Mouse (Mus musculus) liver, embryonic 14.5 days (tissue): Measurements from ENCODE around the gene Mlh3. TPM values are rescaled to one million over a fixed set of nuclear protein-coding genes. Genes with fewer than 3 reads are reported as not detected.

Experiments
- ATAC-seq: fragments of 200-750 bp; cut with Nextera tagmentation; 2 replicates; pipeline ENCODE4 v1.8.0; 2017; ENCODE audit warnings: moderate number of reproducible peaks, mild to moderate bottlenecking, moderate library complexity; ENCODE audit not compliant: insufficient read depth
- DNase-seq, 3 experiments: peaks; one replicate each; pipeline ENCODE4 v3.0.0-alpha.2; 2012 to 2013; ENCODE audit warnings: low read depth in 3 of 3, low spot score in 3 of 3
- H3K27ac ChIP-seq: fragments of 300-500 bp; sonication (generic); 2 replicates; pipeline ENCODE4 v1.5.1; 2014; ENCODE audit warnings: moderate library complexity, mild to moderate bottlenecking, control low read depth, inconsistent platforms
- H3K27me3 ChIP-seq: fragments of 300-500 bp; sonication (generic); 2 replicates; pipeline ENCODE4 v1.6.1; 2014; ENCODE audit warnings: mild to moderate bottlenecking, low read length, moderate library complexity; ENCODE audit not compliant: control insufficient read depth, insufficient read depth
- H3K36me3 ChIP-seq: fragments of 300-500 bp; sonication (generic); replicated peaks from 2 replicates; pipeline ENCODE4 v1.6.1; 2014; ENCODE audit warnings: low read depth; ENCODE audit not compliant: control insufficient read depth, insufficient read depth
- H3K4me1 ChIP-seq, 2 experiments: fragments of 200-500 bp in 1 of 2; fragments of 300-500 bp in 1 of 2; sonication (generic) in 1 of 2; replicated peaks; 2 replicates each; pipeline ENCODE4 v1.6.1; 2012 to 2014; ENCODE audit warnings: antibody characterized with exemption in 1 of 2, inconsistent platforms in 1 of 2, low read length in 1 of 2; ENCODE audit not compliant: control insufficient read depth in 2 of 2, insufficient read depth in 2 of 2
- H3K4me2 ChIP-seq: fragments of 300-500 bp; sonication (generic); 2 replicates; pipeline ENCODE4 v1.6.1; 2014; ENCODE audit warnings: low read depth, mild to moderate bottlenecking, control low read depth, moderate library complexity
- H3K4me3 ChIP-seq, 2 experiments: fragments of 200-500 bp in 1 of 2; fragments of 300-500 bp in 1 of 2; sonication (generic) in 1 of 2; 2 replicates each; pipeline ENCODE4 v1.5.1; 2012 to 2014; ENCODE audit warnings: low read depth in 2 of 2, low read length in 2 of 2, mild to moderate bottlenecking in 2 of 2, control low read depth in 1 of 2, inconsistent platforms in 1 of 2, moderate library complexity in 1 of 2; ENCODE audit not compliant: insufficient read depth in 1 of 2
- H3K9ac ChIP-seq: fragments of 300-500 bp; sonication (generic); replicated peaks from 2 replicates; pipeline ENCODE4 v1.6.1; 2014; ENCODE audit warnings: mild to moderate bottlenecking, control low read depth, moderate library complexity
- H3K9me3 ChIP-seq: fragments of 300-500 bp; sonication (generic); 2 replicates; pipeline ENCODE4 v1.6.1; 2016; ENCODE audit warnings: low read length, mixed read lengths; ENCODE audit not compliant: control insufficient read depth
- CTCF ChIP-seq: IDR thresholded peaks from 2 replicates; pipeline ENCODE4 v1.5.1; 2016; ENCODE audit warnings: antibody characterized with exemption, low read depth, control low read depth
- EP300 ChIP-seq: IDR thresholded peaks from 2 replicates; pipeline ENCODE4 v1.6.1; 2016; ENCODE audit warnings: antibody characterized with exemption, low read depth
- WGBS: fragments of 180-500 bp; shearing (Covaris S2); extraction: QIAGEN DNeasy Blood & Tissue Kit; methylation state at CpG from one replicate; pipeline ENCODE4 v1.1.7; 2014; ENCODE audit not compliant: insufficient replicate concordance; 5-methylcytosine and 5-hydroxymethylcytosine counted together
- polyA plus RNA-seq, 2 experiments: library from polyadenylated mRNA; depleted of rRNA in 1 of 2; stranded (reverse) in 1 of 2; unstranded in 1 of 2; fragments of >200 nt; fragmentation: Nextera tagmentation in 1 of 2; extraction: Ambion mirVana in 1 of 2; gene quantifications; 2 replicates each; pipeline versions ENCODE4 v1.2.1 to v1.2.3; 2012 to 2014

Gene Mlh3
- polyA plus RNA-seq, 2 experiments, result 2.0 to 2.3 TPM

DNA sequence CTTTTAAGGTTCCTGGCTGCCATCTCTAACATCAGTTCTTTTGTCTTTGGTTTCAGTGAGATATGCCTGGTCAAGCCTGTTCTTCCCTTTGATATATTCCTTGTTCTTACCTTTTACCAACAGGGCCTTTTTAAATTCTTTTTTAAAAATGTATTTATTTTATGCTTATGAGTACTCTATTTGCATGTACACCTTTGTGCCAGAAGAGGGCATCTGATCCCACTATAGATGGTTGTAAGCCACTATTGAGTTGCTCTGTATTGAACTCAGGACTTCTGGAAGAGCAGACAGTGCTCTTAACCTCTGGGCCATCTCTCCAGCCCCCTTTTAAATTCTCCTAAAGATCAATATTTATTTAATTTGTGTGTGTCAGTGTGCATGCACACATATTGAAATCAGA, 22.5 kb upstream of the Mlh3 start:
- peaks cover 13% of the 10 kb centered on the region for H3K27me3 ChIP-seq
- no peak overlapping the region for H3K27ac ChIP-seq
- TF ChIP-seq CTCF, result no peak; the same call in 1 of the 2 replicates
- no peak for ATAC-seq
- no peaks in the 10 kb centered on the region; the same call in 1 of the 2 replicates for H3K9me3 ChIP-seq
- H3K9ac ChIP-seq, result no peak overlapping the region
- no peak overlapping the region for H3K4me3 ChIP-seq
- H3K4me2 ChIP-seq, result no peak overlapping the region
- no peaks in the 10 kb centered on the region for H3K36me3 ChIP-seq
- no peak for DNase-seq
- H3K4me1 ChIP-seq, result no peaks in the 10 kb centered on the region

DNA sequence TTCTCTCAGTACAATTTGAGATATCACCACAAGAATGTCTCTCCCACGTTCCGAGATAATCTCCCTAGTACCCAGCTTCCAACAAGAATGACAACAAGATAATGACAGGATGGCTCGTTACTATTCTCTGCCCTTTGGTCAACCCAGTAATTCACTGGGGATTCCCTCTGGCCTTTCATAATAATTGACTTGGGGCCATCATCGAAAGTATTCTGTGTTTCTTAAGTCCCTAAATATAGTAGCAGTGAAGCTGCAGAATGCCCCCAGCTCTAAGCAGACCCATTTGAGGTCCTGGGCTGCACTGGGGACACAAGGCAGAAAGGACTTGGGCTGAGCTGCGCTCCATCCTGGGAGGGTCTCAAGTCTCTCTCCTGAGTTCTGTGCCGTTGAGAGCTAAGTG, 21.9 kb upstream of the Mlh3 start:
- Histone ChIP-seq H3K27me3 (peaks cover 13% of the 10 kb centered on the region), H3K4me3 (no peak overlapping the region), H3K9ac (no peak overlapping the region), H3K9me3 (no peaks in the 10 kb centered on the region; the same call in 1 of the 2 replicates), H3K27ac (no peak overlapping the region), H3K36me3 (no peaks in the 10 kb centered on the region), H3K4me1 (no peaks in the 10 kb centered on the region; a peak in 1 of 4 replicates), H3K4me2 (no peak overlapping the region)
- TF ChIP-seq CTCF (no peak), EP300 (no peak)
- ATAC-seq (no peak), DNase-seq (no peak)
- WGBS, result 57% methylated on average over 6 of the region's 6 CpGs

GRCm38 (mm10) chr12:85291541-85291940, 21.1 kb upstream of the Mlh3 start:
- H3K9me3 ChIP-seq, result no peaks in the 10 kb centered on the region; the same call in 1 of the 2 replicates
- H3K4me1 ChIP-seq, result no peaks in the 10 kb centered on the region; a peak in 1 of 4 replicates
- DNase-seq (no peak), ATAC-seq (no peak)
- H3K36me3 ChIP-seq, result no peaks in the 10 kb centered on the region
- TF ChIP-seq CTCF (no peak), EP300 (no peak)
- H3K27me3 ChIP-seq, result peaks cover 13% of the 10 kb centered on the region
- H3K4me3 ChIP-seq, result no peak overlapping the region
- H3K4me2 ChIP-seq, result no peak overlapping the region
- no peak overlapping the region for H3K27ac ChIP-seq
- no peak overlapping the region for H3K9ac ChIP-seq

GRCm38 (mm10) chr12:85290633-85291032, 20.2 kb upstream of the Mlh3 start:
- no peak for TF ChIP-seq CTCF
- no peak for TF ChIP-seq EP300
- Histone ChIP-seq H3K36me3 (no peaks in the 10 kb centered on the region), H3K9me3 (no peaks in the 10 kb centered on the region; the same call in 1 of the 2 replicates), H3K27ac (no peak overlapping the region), H3K27me3 (peaks cover 13% of the 10 kb centered on the region), H3K9ac (no peak overlapping the region), H3K4me3 (no peak overlapping the region), H3K4me1 (no peaks in the 10 kb centered on the region; a peak in 1 of 4 replicates), H3K4me2 (no peak overlapping the region)
- WGBS, result 75% methylated on average over 10 of the region's 10 CpGs
- ATAC-seq, result no peak
- DNase-seq, result no peak

DNA sequence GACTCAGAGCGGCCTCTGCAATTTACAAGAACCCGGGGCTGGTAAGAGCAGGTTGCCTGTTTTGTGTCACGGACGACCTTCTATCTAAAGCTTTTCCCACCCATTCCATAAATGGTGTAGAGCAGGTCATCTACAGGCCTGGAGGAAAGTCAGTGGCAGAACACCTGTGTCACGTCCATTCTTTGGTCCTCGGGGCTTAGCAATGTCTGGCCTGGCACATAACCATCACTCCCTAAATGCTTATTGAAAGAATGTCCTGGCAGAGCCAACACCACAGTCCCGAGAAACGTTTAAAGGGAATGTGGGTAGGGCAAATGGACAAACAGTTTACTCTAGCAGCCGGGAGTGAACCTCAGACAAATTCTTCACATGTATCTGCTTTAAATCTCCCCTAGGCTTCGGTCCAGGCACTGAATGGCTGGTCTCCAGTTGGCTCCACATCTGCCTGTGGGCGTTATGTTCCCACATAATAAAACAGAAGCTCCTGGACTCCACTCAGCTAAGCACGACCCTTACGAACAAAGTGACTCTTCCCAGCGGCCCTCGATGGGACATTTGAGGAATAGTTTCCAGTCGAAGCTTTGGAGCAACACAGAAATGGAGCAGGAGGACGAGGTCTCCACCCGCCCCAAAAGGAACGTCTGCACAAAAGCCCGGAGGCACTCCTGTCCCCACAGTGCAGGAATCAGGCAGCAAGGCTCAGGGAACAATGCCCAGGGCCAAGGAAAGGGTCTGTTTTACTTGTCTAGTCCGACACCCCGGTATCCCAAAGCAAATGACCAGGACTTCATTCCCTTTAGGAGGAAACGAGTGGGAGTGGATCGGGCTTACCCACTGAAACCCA, 19.0 kb upstream of the Mlh3 start:
- Histone ChIP-seq H3K4me2 (peak overlapping the region; percentile 77), H3K9ac (no peak overlapping the region), H3K27ac (no peak overlapping the region), H3K36me3 (no peaks in the 10 kb centered on the region), H3K4me3 (no peak overlapping the region; a peak in 1 of 4 replicates), H3K4me1 (no peaks in the 10 kb centered on the region; a peak in 1 of 4 replicates), H3K9me3 (no peaks in the 10 kb centered on the region; the same call in 1 of the 2 replicates), H3K27me3 (peaks cover 13% of the 10 kb centered on the region)
- TF ChIP-seq CTCF, result no peak
- no peak for TF ChIP-seq EP300
- ATAC-seq (no peak), DNase-seq (no peak)
- WGBS, result 51% methylated on average over 24 of the region's 24 CpGs
